Mouse (Mus musculus): ENCODE data around the gene Agbl4. TPM values are rescaled to one million over a fixed set of nuclear protein-coding genes. Genes with fewer than 3 reads are reported as not detected.

Agbl4 gene
- total and polyA plus RNA-seq, 3 experiments, result not detected

GRCm38 (mm10) chr4:111256931-111257330, 859.5 kb downstream of the Agbl4 start:
- Histone ChIP-seq H3K79me2 (ENCODE audit: control insufficient read depth, insufficient read depth, low read length, poor library complexity) (no peaks in the 10 kb centered on the region), H3K4me3 (ENCODE audit: control insufficient read depth in 1 of 2, insufficient read depth in 1 of 2, low read depth in 2 of 2, low read length in 2 of 2) (no peak overlapping the region), H3K27ac (ENCODE audit: control insufficient read depth, low read depth, low read length) (no peak overlapping the region), H3K27me3 (ENCODE audit: control insufficient read depth in 1 of 2, insufficient read depth in 2 of 2, low read length in 2 of 2) (no peaks in the 10 kb centered on the region), H3K36me3 (ENCODE audit: control insufficient read depth in 1 of 2, insufficient read depth in 2 of 2, low read length in 2 of 2) (no peaks in the 10 kb centered on the region), H3K9me3 (replicated peaks; ENCODE audit: insufficient read depth, low read length) (no peaks in the 10 kb centered on the region), H3K4me1 (ENCODE audit: control insufficient read depth in 1 of 2, insufficient read depth in 2 of 2, low read length in 2 of 2) (no peaks in the 10 kb centered on the region), H3K9ac (ENCODE audit: control insufficient read depth, low read depth, low read length, poor library complexity, severe bottlenecking) (no peak overlapping the region)
- TF ChIP-seq GATA1 (IDR thresholded peaks at IDR 0.05; ENCODE audit: low read depth, low read length) (no peak), MYB (IDR thresholded peaks at IDR 0.05; ENCODE audit: low read depth, low read length) (no peak), SMC3 (IDR thresholded peaks at IDR 0.05; ENCODE audit: low read depth, low read length) (no peak), TAL1 (IDR thresholded peaks at IDR 0.05; ENCODE audit: low read length) (no peak), POLR2AphosphoS5 (IDR thresholded peaks at IDR 0.05; ENCODE audit: borderline replicate concordance, low read depth, low read length) (no peak), CTCF (IDR thresholded peaks at IDR 0.05 in 2 of 3, conservative IDR thresholded peaks at IDR 0.05 in 1 of 3; ENCODE audit: control insufficient read depth in 1 of 3, insufficient read depth in 1 of 3, low read depth in 2 of 3, low read length in 3 of 3, poor library complexity in 1 of 3, severe bottlenecking in 1 of 3) (no peak), KAT2A (conservative IDR thresholded peaks at IDR 0.05; ENCODE audit: low read depth, low read length) (no peak), TCF12 (IDR thresholded peaks at IDR 0.05; ENCODE audit: low read depth, low read length) (no peak), GABPA (IDR thresholded peaks at IDR 0.05; ENCODE audit: low read depth, low read length) (no peak), BHLHE40 (IDR thresholded peaks at IDR 0.05; ENCODE audit: borderline replicate concordance, low read depth, low read length) (no peak), MAX (IDR thresholded peaks at IDR 0.05; ENCODE audit: low read length) (no peak), MEF2A (IDR thresholded peaks at IDR 0.05; ENCODE audit: extremely low read depth, insufficient replicate concordance, low read depth, low read length, poor library complexity, severe bottlenecking) (no peak), HCFC1 (IDR thresholded peaks at IDR 0.05; ENCODE audit: low read depth, low read length) (no peak)
- DNase-seq (ENCODE audit: low read depth, low spot score), result no peak

- H3K9me3 ChIP-seq (replicated peaks; ENCODE audit: insufficient read depth, low read length), result no peaks in the 10 kb centered on the region
- H3K27me3 ChIP-seq (ENCODE audit: control insufficient read depth in 1 of 2, insufficient read depth in 2 of 2, low read length in 2 of 2), result no peaks in the 10 kb centered on the region
- no peak overlapping the region for H3K4me3 ChIP-seq (ENCODE audit: control insufficient read depth in 1 of 2, insufficient read depth in 1 of 2, low read depth in 2 of 2, low read length in 2 of 2)
- no peaks in the 10 kb centered on the region for H3K36me3 ChIP-seq (ENCODE audit: control insufficient read depth in 1 of 2, insufficient read depth in 2 of 2, low read length in 2 of 2)
- no peaks in the 10 kb centered on the region for H3K79me2 ChIP-seq (ENCODE audit: control insufficient read depth, insufficient read depth, low read length, poor library complexity)
- H3K27ac ChIP-seq (ENCODE audit: control insufficient read depth, low read depth, low read length), result no peak overlapping the region
- TF ChIP-seq MYC (IDR thresholded peaks at IDR 0.05; ENCODE audit: low read depth, low read length), result no peak
- TF ChIP-seq SIN3A (IDR thresholded peaks at IDR 0.05; ENCODE audit: low read length), result no peak
- TF ChIP-seq GATA1 (IDR thresholded peaks at IDR 0.05; ENCODE audit: low read depth, low read length), result no peak
- TF ChIP-seq E2F4 (IDR thresholded peaks at IDR 0.05; ENCODE audit: borderline replicate concordance, low read depth, low read length), result no peak
- no peak for TF ChIP-seq MAX (IDR thresholded peaks at IDR 0.05; ENCODE audit: low read length)
- no peak for TF ChIP-seq USF2 (IDR thresholded peaks at IDR 0.05; ENCODE audit: borderline replicate concordance in 1 of 2, insufficient read depth in 1 of 2, low read depth in 1 of 2, low read length in 2 of 2)
- TF ChIP-seq RAD21 (IDR thresholded peaks at IDR 0.05; ENCODE audit: low read depth, low read length), result no peak
- TF ChIP-seq BHLHE40 (IDR thresholded peaks at IDR 0.05; ENCODE audit: borderline replicate concordance, low read depth, low read length), result no peak
- TF ChIP-seq POLR2AphosphoS5 (IDR thresholded peaks at IDR 0.05; ENCODE audit: borderline replicate concordance, low read depth, low read length), result no peak
- TF ChIP-seq CHD1 (IDR thresholded peaks at IDR 0.05; ENCODE audit: low read depth, low read length), result no peak
- TF ChIP-seq CHD2 (IDR thresholded peaks at IDR 0.05; ENCODE audit: low read length), result no peak
- no peak for TF ChIP-seq KAT2A (conservative IDR thresholded peaks at IDR 0.05; ENCODE audit: low read depth, low read length)
- no peak for TF ChIP-seq POLR2A (IDR thresholded peaks at IDR 0.05; ENCODE audit: control insufficient read depth in 1 of 2, insufficient read depth in 1 of 2, low read depth in 1 of 2, low read length in 2 of 2, poor library complexity in 1 of 2)
- TF ChIP-seq ZC3H11A (IDR thresholded peaks at IDR 0.05; ENCODE audit: low read depth, low read length), result no peak
- no peak for TF ChIP-seq CTCF (IDR thresholded peaks at IDR 0.05 in 2 of 3, conservative IDR thresholded peaks at IDR 0.05 in 1 of 3; ENCODE audit: control insufficient read depth in 1 of 3, insufficient read depth in 1 of 3, low read depth in 2 of 3, low read length in 3 of 3, poor library complexity in 1 of 3, severe bottlenecking in 1 of 3)
- no peak for TF ChIP-seq MEF2A (IDR thresholded peaks at IDR 0.05; ENCODE audit: extremely low read depth, insufficient replicate concordance, low read depth, low read length, poor library complexity, severe bottlenecking)
- no peak for TF ChIP-seq EP300 (IDR thresholded peaks at IDR 0.05; ENCODE audit: low read depth in 1 of 2, low read length in 2 of 2)
- H3K9ac ChIP-seq (ENCODE audit: control insufficient read depth, low read depth, low read length, poor library complexity, severe bottlenecking), result no peak overlapping the region
- no peak for DNase-seq (ENCODE audit: low read depth, low spot score)
- H3K4me1 ChIP-seq (ENCODE audit: control insufficient read depth in 1 of 2, insufficient read depth in 2 of 2, low read length in 2 of 2), result no peaks in the 10 kb centered on the region
Measured at GRCm38 (mm10) chr4:111280936-111281335, 883.5 kb downstream of the Agbl4 start.
